Mouse (Mus musculus) erythroblast, adult 5-6 weeks (primary cell): ENCODE measurements at regions not wholly inside any gene's neighbourhood (a gene's known extent, or its start where the extent isn't known, plus 50 kb on each side); places are given as distances from the start of the nearest gene placed in this dataset.

Experiments used
- ATAC-seq: replicated peaks from 2 replicates; pipeline ENCODE4 v1.8.0; 2016; ENCODE audit warnings: moderate number of reproducible peaks, mild to moderate bottlenecking, moderate TSS enrichment, inconsistent platforms; ENCODE audit not compliant: poor library complexity, low FRiP score, severe bottlenecking

GRCm38 (mm10) chr13:114523116-114523515, 64.4 kb upstream of the Fst start:
- ATAC-seq, result no peak

- ATAC-seq, result no peak
Measured at GRCm38 (mm10) chr13:114526856-114527255, 68.1 kb upstream of the Fst start.

GRCm38 (mm10) chr13:114530171-114530774, 71.5 kb upstream of the Fst start:
- ATAC-seq, result no peak

GRCm38 (mm10) chr13:114531780-114532179, 73.0 kb upstream of the Fst start:
- no peak for ATAC-seq

- no peak for ATAC-seq
Measured at GRCm38 (mm10) chr13:114532393-114533097, 73.8 kb upstream of the Fst start.

GRCm38 (mm10) chr13:114534591-114534990, 75.8 kb upstream of the Fst start:
- ATAC-seq, result no peak

GRCm38 (mm10) chr13:114535721-114536120, 77.0 kb upstream of the Fst start:
- ATAC-seq, result no peak

GRCm38 (mm10) chr13:114571731-114572130, 113.0 kb upstream of the Fst start:
- no peak for ATAC-seq

- no peak for ATAC-seq
Measured at GRCm38 (mm10) chr13:114584566-114584965, 125.8 kb upstream of the Fst start.

GRCm38 (mm10) chr13:114587621-114588020, 128.9 kb upstream of the Fst start:
- ATAC-seq, result no peak

GRCm38 (mm10) chr13:114603341-114603740, 144.6 kb upstream of the Fst start:
- no peak for ATAC-seq

- no peak for ATAC-seq
Measured at GRCm38 (mm10) chr13:114604037-114604694, 145.4 kb upstream of the Fst start.

- no peak for ATAC-seq
Measured at GRCm38 (mm10) chr13:114613909-114614308, 155.2 kb upstream of the Fst start.

- no peak for ATAC-seq
Measured at GRCm38 (mm10) chr13:114619416-114619815, 160.7 kb upstream of the Fst start.

- ATAC-seq, result no peak
Measured at GRCm38 (mm10) chr13:114636731-114637130, 178.0 kb upstream of the Fst start.

- no peak for ATAC-seq
Measured at GRCm38 (mm10) chr13:114639531-114639930, 178.5 kb upstream of the Mocs2 start.

- no peak for ATAC-seq
Measured at GRCm38 (mm10) chr13:114641688-114642390, 176.2 kb upstream of the Mocs2 start.

GRCm38 (mm10) chr13:114642901-114643491, 175.0 kb upstream of the Mocs2 start:
- no peak for ATAC-seq

- no peak for ATAC-seq
Measured at GRCm38 (mm10) chr13:114643521-114643920, 174.5 kb upstream of the Mocs2 start.

GRCm38 (mm10) chr13:114654267-114654666, 163.8 kb upstream of the Mocs2 start:
- no peak for ATAC-seq
